Mouse (Mus musculus): Measurements from ENCODE around the gene Chchd10. TPM values are rescaled to one million over a fixed set of nuclear protein-coding genes. Genes with fewer than 3 reads are reported as not detected.

The Chchd10 gene
- total and polyA plus RNA-seq, 3 experiments, result 147 to 540 (median 254) TPM

DNA sequence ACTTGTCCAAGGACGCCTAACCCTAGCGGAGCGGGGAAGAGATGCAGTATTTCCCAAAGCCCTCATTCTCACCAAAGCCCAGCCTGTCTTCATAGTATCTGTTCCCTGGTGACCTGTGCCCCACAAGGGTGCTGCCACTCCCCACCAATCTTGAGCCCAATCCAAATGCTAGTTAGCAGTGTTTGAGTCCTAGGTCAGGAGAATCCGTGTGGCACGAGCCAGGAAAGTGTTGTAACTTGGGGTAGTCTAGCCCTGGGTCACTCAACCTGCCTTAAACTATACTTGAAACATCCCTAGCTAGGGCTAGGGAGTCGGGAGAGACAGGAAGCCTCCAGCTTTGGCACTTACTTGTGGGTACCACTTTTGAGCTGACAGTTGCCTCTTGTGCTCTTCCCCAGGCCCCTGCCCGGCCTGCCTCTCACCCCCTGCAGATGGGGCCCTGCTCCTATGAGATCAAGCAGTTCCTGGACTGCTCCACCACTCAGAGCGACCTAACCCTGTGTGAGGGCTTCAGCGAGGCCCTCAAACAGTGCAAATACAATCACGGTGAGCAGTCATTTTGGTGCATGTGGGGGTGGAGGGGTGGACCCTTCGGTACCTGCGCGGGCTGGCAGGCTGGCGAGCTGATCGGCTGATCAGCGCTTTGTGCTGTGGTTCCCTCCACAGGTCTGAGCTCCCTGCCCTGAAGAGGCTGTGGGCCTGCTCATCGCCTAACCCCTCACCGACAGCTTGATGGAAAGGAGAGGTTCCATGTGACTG lies 4.2 kb downstream of the Chchd10 start:
- Histone ChIP-seq H3K79me2 (replicated peaks; ENCODE audit: control insufficient read depth, extremely low read depth, insufficient read depth, poor library complexity, severe bottlenecking) (no peaks in the 10 kb centered on the region), H3K9ac (ENCODE audit: insufficient read depth, low read depth) (peak overlapping the region; percentile 75), H3K4me3 (replicated peaks in 1 of 3; ENCODE audit: low read depth in 2 of 3, low read length in 2 of 3, poor library complexity in 1 of 3) (peak overlapping the region; percentile 28 to 68 (median 49)), H3K9me3 (replicated peaks; ENCODE audit: low read length) (no peaks in the 10 kb centered on the region), H3K4me2 (ENCODE audit: insufficient read depth, low read depth, poor library complexity, severe bottlenecking) (peak overlapping the region; percentile 90), H3K27ac (ENCODE audit: insufficient read depth, low read depth) (peak overlapping the region; percentile 99), H3K27me3 (replicated peaks) (peaks cover 16% of the 10 kb centered on the region), H3K4me1 (ENCODE audit: control insufficient read depth in 1 of 2, insufficient read depth in 2 of 2) (peaks cover 25 to 62% of the 10 kb centered on the region in 2 experiments), H3K36me3 (replicated peaks in 1 of 2; ENCODE audit: control insufficient read depth in 1 of 2, insufficient read depth in 1 of 2, low read length in 1 of 2) (peaks cover 0 to 15% of the 10 kb centered on the region in 2 experiments)
- DNase-seq (ENCODE audit: extremely low read depth), result peak; percentile 68
- dilution Hi-C loops (cut with MboI; ENCODE audit: extremely low pct_ligation_motif_present, extremely low pct_unique_long_range_greater_than_20kb, low sequenced_read_pairs), result no loop called here
- in situ Hi-C loops (cut with MboI; ENCODE audit: low pct_ligation_motif_present, low pct_unique_long_range_greater_than_20kb, low sequenced_read_pairs), result loop anchor here (5.0 kb wide), 1 partner anchor 40 kb away; no protein-coding TSS in a partner anchor
- TF ChIP-seq ZC3H11A (IDR thresholded peaks at IDR 0.05; ENCODE audit: low read depth, low read length) (no peak), USF2 (conservative IDR thresholded peaks at IDR 0.05; ENCODE audit: low read depth, low read length) (no peak), BHLHE40 (IDR thresholded peaks at IDR 0.05; ENCODE audit: low read depth, low read length) (no peak), CTCF (conservative IDR thresholded peaks at IDR 0.05 in 1 of 2, IDR thresholded peaks at IDR 0.05 in 1 of 2; ENCODE audit: low read depth in 2 of 2, low read length in 2 of 2) (peak in 1 of 2 experiments; percentile 50; a peak in 2 of 4 replicates), MEF2A (IDR thresholded peaks at IDR 0.05; ENCODE audit: borderline replicate concordance, low read depth, low read length) (0 out of 2 replicates have a peak, but pooled peaks have one; percentile 17), JUND (conservative IDR thresholded peaks at IDR 0.05; ENCODE audit: low read depth, low read length) (no peak), HCFC1 (IDR thresholded peaks at IDR 0.05; ENCODE audit: low read depth, low read length) (no peak), POLR2AphosphoS2 (IDR thresholded peaks at IDR 0.05; ENCODE audit: low read depth, low read length) (no peak), SMC3 (IDR thresholded peaks at IDR 0.05; ENCODE audit: low read depth, low read length) (no peak; the same call in 1 of the 2 replicates), TCF12 (IDR thresholded peaks at IDR 0.05; ENCODE audit: low read depth, low read length) (peak; percentile 32; the same call in 1 of the 2 replicates), RAD21 (IDR thresholded peaks at IDR 0.05; ENCODE audit: low read depth, low read length) (peak; percentile 46), IRF4 (IDR thresholded peaks at IDR 0.05; ENCODE audit: low read depth, low read length) (peak; percentile 53; the same call in 1 of the 2 replicates), ETS1 (conservative IDR thresholded peaks at IDR 0.05; ENCODE audit: low read depth, low read length) (no peak), GABPA (IDR thresholded peaks at IDR 0.05; ENCODE audit: insufficient replicate concordance, low read depth, low read length) (no peak), MYC (IDR thresholded peaks at IDR 0.05; ENCODE audit: low read depth, low read length) (no peak), KAT2A (IDR thresholded peaks at IDR 0.05; ENCODE audit: insufficient replicate concordance, low read length) (no peak), CHD2 (IDR thresholded peaks at IDR 0.05; ENCODE audit: low read length) (no peak), ELF1 (IDR thresholded peaks at IDR 0.05; ENCODE audit: low read depth, low read length) (0 out of 2 replicates have a peak, but pooled peaks have one; percentile 32), NRF1 (IDR thresholded peaks at IDR 0.05; ENCODE audit: low read depth, low read length) (peak; percentile 46; the same call in 1 of the 2 replicates), MAZ (IDR thresholded peaks at IDR 0.05; ENCODE audit: low read depth, low read length) (no peak), MAX (IDR thresholded peaks at IDR 0.05; ENCODE audit: low read length) (no peak), RCOR1 (conservative IDR thresholded peaks at IDR 0.05; ENCODE audit: low read depth, low read length) (0 out of 2 replicates have a peak, but pooled peaks have one; percentile 8), CHD1 (IDR thresholded peaks at IDR 0.05; ENCODE audit: low read depth, low read length) (peak; percentile 66), SIN3A (IDR thresholded peaks at IDR 0.05; ENCODE audit: low read length) (no peak), NELFE (IDR thresholded peaks at IDR 0.05; ENCODE audit: low read depth, low read length) (no peak), TBP (conservative IDR thresholded peaks at IDR 0.05; ENCODE audit: low read depth, low read length) (no peak), ZNF384 (IDR thresholded peaks at IDR 0.05; ENCODE audit: low read depth, low read length) (no peak), MAFK (IDR thresholded peaks at IDR 0.05; ENCODE audit: insufficient replicate concordance, low read length) (no peak), ZMIZ1 (IDR thresholded peaks at IDR 0.05; ENCODE audit: low read depth, low read length) (no peak), EP300 (IDR thresholded peaks at IDR 0.05; ENCODE audit: low read length) (no peak), ZKSCAN1 (IDR thresholded peaks at IDR 0.05; ENCODE audit: borderline replicate concordance, low read depth, low read length) (no peak), USF1 (IDR thresholded peaks at IDR 0.05; ENCODE audit: low read depth, low read length) (no peak), MXI1 (IDR thresholded peaks at IDR 0.05; ENCODE audit: low read depth, low read length) (peak; percentile 1; the same call in 1 of the 2 replicates), E2F4 (IDR thresholded peaks at IDR 0.05; ENCODE audit: insufficient replicate concordance, low read depth, low read length) (no peak), POLR2A (IDR thresholded peaks at IDR 0.05; ENCODE audit: low read depth, low read length) (peak; percentile 48), UBTF (IDR thresholded peaks at IDR 0.05; ENCODE audit: low read depth, low read length) (peak; percentile 49; the same call in 1 of the 2 replicates), PAX5 (IDR thresholded peaks at IDR 0.05; ENCODE audit: low read length) (no peak), JUN (IDR thresholded peaks at IDR 0.05; ENCODE audit: insufficient read depth, low read depth, low read length) (no peak)

Data from CH12.LX (cell line).